Mouse (Mus musculus) gastrocnemius, adult 8-10 months (tissue): Measurements from ENCODE around the gene Kir3dl1. TPM values are rescaled to one million over a fixed set of nuclear protein-coding genes. Genes with fewer than 3 reads are reported as not detected.
"Not testable (repeated sequence)": the region's sequence is repeated elsewhere in the genome, so short reads cannot be mapped to it uniquely, and the experiment has no call there.

ENCODE experiments used
- DNase-seq, 2 experiments: peaks; one replicate each; pipeline ENCODE4 v3.0.0; 2022; ENCODE audit warnings: low spot score in 2 of 2
- total RNA-seq, 4 experiments: library from RNA; stranded (reverse); gene quantifications; 2 replicates each; pipeline ENCODE4 v1.2.4; 2022

Gene Kir3dl1
- not detected for total RNA-seq

GRCm38 (mm10) chrX:136517699-136518098 is at the start of gene Kir3dl1:
Kir3dl1 (plus strand) TSS chrX:136517999.
- not testable (repeated sequence) for DNase-seq

GRCm38 (mm10) chrX:136543956-136544355 is 26.2 kb downstream of the Kir3dl1 start, which contains the start of gene Kir3dl2:
Kir3dl2 (minus strand) TSS chrX:136544056.
- not testable (repeated sequence) for DNase-seq

GRCm38 (mm10) chrX:136569094-136569493 is 51.3 kb downstream of the Kir3dl1 start:
- DNase-seq: not testable (repeated sequence)

Other genes with a start within 250 kb of the Kir3dl1 start
- 1 to 10 TPM; 1.0 to 2.0 (median 1.7) TPM for gene Bex3, start 247.7 kb upstream of the Kir3dl1 start, total RNA-seq
- not detected for gene Kir3dl2, start 26.1 kb downstream of the Kir3dl1 start, total RNA-seq
- 1 to 10 TPM in 1 of 4 experiments, under 1 TPM in 1, not detected in 2; 0.91 to 1.1 TPM for gene Tceal3, start 72.8 kb downstream of the Kir3dl1 start, total RNA-seq
- 1 to 10 TPM; 2.2 to 3.0 (median 2.6) TPM for gene Tceal1, start 190.0 kb downstream of the Kir3dl1 start, total RNA-seq
- 100 to 1,000 TPM; 141 to 157 (median 149) TPM for gene Morf4l2, start 225.7 kb downstream of the Kir3dl1 start, total RNA-seq